Mouse (Mus musculus) limb, embryonic 12.5 days (tissue): Measurements from ENCODE around the gene Tbata. TPM values are rescaled to one million over a fixed set of nuclear protein-coding genes. Genes with fewer than 3 reads are reported as not detected.

Experiments used
- ATAC-seq: fragments of 200-750 bp; cut with Nextera tagmentation; 2 replicates; pipeline ENCODE4 v1.8.0; 2017; ENCODE audit warnings: low read depth, moderate TSS enrichment; ENCODE audit not compliant: insufficient number of reproducible peaks, insufficient read depth, low FRiP score, low TSS enrichment
- H3K27ac ChIP-seq: fragments of 300-500 bp; sonication (generic); 2 replicates; pipeline ENCODE4 v1.5.1; 2016; ENCODE audit warnings: mild to moderate bottlenecking, moderate library complexity
- H3K27me3 ChIP-seq: fragments of 300-500 bp; sonication (generic); 2 replicates; pipeline ENCODE4 v1.6.1; 2016; ENCODE audit warnings: mild to moderate bottlenecking, moderate library complexity
- H3K36me3 ChIP-seq: fragments of 300-500 bp; sonication (generic); 2 replicates; pipeline ENCODE4 v1.6.1; 2016; ENCODE audit warnings: mild to moderate bottlenecking, moderate library complexity
- H3K4me1 ChIP-seq: fragments of 300-500 bp; sonication (generic); replicated peaks from 2 replicates; pipeline ENCODE4 v1.6.1; 2016
- H3K4me2 ChIP-seq: fragments of 300-500 bp; sonication (generic); 2 replicates; pipeline ENCODE4 v1.6.1; 2016; ENCODE audit warnings: mild to moderate bottlenecking, moderate library complexity
- H3K4me3 ChIP-seq: fragments of 300-500 bp; sonication (generic); replicated peaks from 2 replicates; pipeline ENCODE4 v1.5.1; 2016; ENCODE audit warnings: mild to moderate bottlenecking
- H3K9ac ChIP-seq: fragments of 300-500 bp; sonication (generic); replicated peaks from 2 replicates; pipeline ENCODE4 v1.6.1; 2016; ENCODE audit warnings: mild to moderate bottlenecking, moderate library complexity
- H3K9me3 ChIP-seq: fragments of 300-500 bp; sonication (generic); 2 replicates; pipeline ENCODE4 v1.6.1; 2016; ENCODE audit warnings: mild to moderate bottlenecking, moderate library complexity
- WGBS: fragments of 180-500 bp; shearing (Covaris S2); methylation state at CpG from one replicate; pipeline ENCODE4 v1.1.7; 2016; 5-methylcytosine and 5-hydroxymethylcytosine counted together
- polyA plus RNA-seq: library from polyadenylated mRNA; unstranded; fragments of >200 nt; fragmentation: Nextera tagmentation; extraction: Ambion mirVana; gene quantifications from 2 replicates; pipeline ENCODE4 v1.2.1, GENCODE M21; 2016

The Tbata gene
- polyA plus RNA-seq, 1 experiment from 2014 or later = not detected

- peaks cover 13% of the 10 kb centered on the region; the same call in 1 of the 2 replicates for H3K36me3 ChIP-seq
- under 1% methylated on average over 14 of the region's 14 CpGs for whole genome bisulfite sequencing
- peak overlapping the region; percentile 87 for H3K4me2 ChIP-seq
- no peaks in the 10 kb centered on the region for H3K27me3 ChIP-seq
- H3K4me3 ChIP-seq = peak overlapping the region; percentile 86
- peaks cover 16% of the 10 kb centered on the region; the same call in 1 of the 2 replicates for H3K4me1 ChIP-seq
- peak overlapping the region; percentile 97 for H3K27ac ChIP-seq
- peak overlapping the region; percentile 94 for H3K9ac ChIP-seq
- ATAC-seq = no peak; the same call in none of the 2 replicates
- no peaks in the 10 kb centered on the region for H3K9me3 ChIP-seq
Observed at GRCm38 (mm10) chr10:61146807-61147156, 25.0 kb upstream of the Tbata start.

- peak within 1 kb of the TSS; percentile 97 for H3K27ac ChIP-seq
- ATAC-seq = peak; percentile 81
- H3K36me3 ChIP-seq = peaks cover 10% of the 10 kb centered on the region; the same call in 1 of the 2 replicates
- no peaks in the 10 kb centered on the region for H3K9me3 ChIP-seq
- peak within 1 kb of the TSS; percentile 87 for H3K4me2 ChIP-seq
- no peaks in the 10 kb centered on the region for H3K27me3 ChIP-seq
- peak within 1 kb of the TSS; percentile 86 for H3K4me3 ChIP-seq
- H3K4me1 ChIP-seq = peaks cover 16% of the 10 kb centered on the region; the same call in 1 of the 2 replicates
- 1% methylated on average over 82 of the region's 82 CpGs for WGBS
- H3K9ac ChIP-seq = peak within 1 kb of the TSS; percentile 94
Observed at GRCm38 (mm10) chr10:61147157-61148040, 24.4 kb upstream of the Tbata start, which contains the start of gene Sgpl1. Gene Sgpl1, minus strand, starts transcription at chr10:61147703.

GRCm38 (mm10) chr10:61149476-61149875 lies 22.3 kb upstream of the Tbata start:
- H3K4me3 ChIP-seq = no peak overlapping the region
- H3K27ac ChIP-seq = no peak overlapping the region
- WGBS = 74% methylated on average over 3 of the region's 3 CpGs
- no peaks in the 10 kb centered on the region for H3K27me3 ChIP-seq
- peaks cover 16% of the 10 kb centered on the region; the same call in 1 of the 2 replicates for H3K4me1 ChIP-seq
- no peaks in the 10 kb centered on the region for H3K36me3 ChIP-seq
- no peak overlapping the region for H3K9ac ChIP-seq
- no peaks in the 10 kb centered on the region for H3K9me3 ChIP-seq
- H3K4me2 ChIP-seq = no peak overlapping the region
- ATAC-seq = no peak

DNA sequence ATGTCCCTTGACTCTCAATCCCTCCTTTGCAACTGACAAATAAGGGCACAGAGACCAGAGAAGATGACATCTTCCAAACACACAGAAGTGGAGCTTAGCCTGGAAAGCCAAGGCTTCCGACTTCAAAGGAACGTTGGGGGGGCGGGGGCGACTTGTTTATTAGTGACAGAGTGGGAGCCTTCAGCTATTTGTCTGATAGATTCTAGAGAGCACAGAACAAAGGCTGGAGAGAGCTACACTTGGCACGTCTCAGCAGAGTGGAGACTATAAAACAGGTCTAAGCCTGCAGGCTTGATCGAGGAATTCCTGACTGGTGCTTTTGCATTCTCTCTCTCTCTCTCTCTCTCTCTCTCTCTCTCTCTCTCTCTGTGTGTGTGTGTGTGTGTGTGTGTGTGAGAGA lies 21.1 kb upstream of the Tbata start:
- H3K27ac ChIP-seq = no peak overlapping the region
- 13% methylated on average over 6 of the region's 6 CpGs for WGBS
- H3K4me2 ChIP-seq = no peak overlapping the region
- H3K4me3 ChIP-seq = no peak overlapping the region
- no peaks in the 10 kb centered on the region for H3K36me3 ChIP-seq
- no peaks in the 10 kb centered on the region for H3K9me3 ChIP-seq
- no peaks in the 10 kb centered on the region for H3K27me3 ChIP-seq
- no peak overlapping the region for H3K9ac ChIP-seq
- peaks cover 9% of the 10 kb centered on the region; the same call in 1 of the 2 replicates for H3K4me1 ChIP-seq
- ATAC-seq = no peak

GRCm38 (mm10) chr10:61152131-61152530 lies 19.6 kb upstream of the Tbata start:
- Histone ChIP-seq H3K9ac (no peak overlapping the region), H3K36me3 (no peaks in the 10 kb centered on the region), H3K4me1 (0 out of 2 replicates have a peak, but pooled peaks cover 8% of the 10 kb centered on the region), H3K9me3 (no peaks in the 10 kb centered on the region), H3K4me3 (no peak overlapping the region), H3K4me2 (no peak overlapping the region), H3K27ac (no peak overlapping the region), H3K27me3 (no peaks in the 10 kb centered on the region)
- ATAC-seq = no peak

DNA sequence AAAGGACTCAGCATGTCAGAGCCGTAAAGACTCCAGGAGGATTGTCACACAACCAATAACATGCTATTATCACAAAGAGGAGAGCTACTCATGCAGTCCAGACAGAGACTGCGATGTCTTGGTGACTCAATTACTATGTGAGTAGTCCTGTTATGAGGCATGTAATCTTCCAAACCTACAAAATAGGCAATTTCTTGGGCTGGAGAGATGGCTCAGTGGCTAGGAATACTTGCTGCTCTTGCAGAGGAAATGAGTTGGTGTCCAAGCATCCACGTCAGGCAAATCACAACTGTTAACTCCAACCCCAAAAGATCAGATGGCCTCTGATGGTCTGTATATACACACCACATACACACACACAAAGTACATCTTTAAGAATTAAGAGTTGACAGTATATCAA lies 16.1 kb upstream of the Tbata start:
- no peak overlapping the region for H3K4me2 ChIP-seq
- no peaks in the 10 kb centered on the region for H3K27me3 ChIP-seq
- WGBS = 85% methylated on average over 3 of the region's 3 CpGs
- no peak for ATAC-seq
- H3K4me3 ChIP-seq = no peak overlapping the region
- no peaks in the 10 kb centered on the region for H3K36me3 ChIP-seq
- 0 out of 2 replicates have a peak, but pooled peaks cover 1% of the 10 kb centered on the region for H3K4me1 ChIP-seq
- H3K27ac ChIP-seq = no peak overlapping the region
- no peaks in the 10 kb centered on the region for H3K9me3 ChIP-seq
- H3K9ac ChIP-seq = no peak overlapping the region

GRCm38 (mm10) chr10:61156453-61156852 lies 15.3 kb upstream of the Tbata start:
- Histone ChIP-seq H3K27ac (no peak overlapping the region), H3K4me3 (no peak overlapping the region), H3K27me3 (no peaks in the 10 kb centered on the region), H3K9ac (no peak overlapping the region), H3K4me2 (no peak overlapping the region), H3K9me3 (no peaks in the 10 kb centered on the region), H3K4me1 (no peaks in the 10 kb centered on the region), H3K36me3 (no peaks in the 10 kb centered on the region)
- 87% methylated on average over 2 of the region's 2 CpGs for WGBS
- no peak for ATAC-seq

DNA sequence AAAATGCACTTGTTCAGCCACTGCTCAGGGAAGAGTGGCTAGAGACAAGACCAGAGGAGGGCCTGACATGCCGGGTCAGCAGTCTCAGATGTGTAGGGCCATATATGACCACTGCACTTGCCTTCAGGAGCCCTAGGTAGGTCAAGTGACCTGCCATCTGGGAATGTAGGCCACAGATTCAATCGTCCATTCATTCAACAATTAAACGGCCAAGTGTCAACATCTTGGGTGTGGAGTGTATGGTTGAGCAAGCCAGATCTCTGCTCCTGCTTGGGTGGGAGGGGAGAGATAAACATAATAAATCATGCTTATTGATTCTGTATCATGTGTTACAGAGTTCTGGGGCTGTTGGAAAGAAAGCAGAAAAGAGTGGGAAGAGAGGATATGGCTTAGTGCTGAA lies 13.2 kb upstream of the Tbata start:
- 77% methylated on average over 3 of the region's 3 CpGs for WGBS
- no peak overlapping the region for H3K9ac ChIP-seq
- H3K9me3 ChIP-seq = no peaks in the 10 kb centered on the region
- no peaks in the 10 kb centered on the region for H3K27me3 ChIP-seq
- no peak overlapping the region for H3K27ac ChIP-seq
- no peaks in the 10 kb centered on the region for H3K36me3 ChIP-seq
- H3K4me1 ChIP-seq = no peaks in the 10 kb centered on the region
- no peak for ATAC-seq
- no peak overlapping the region for H3K4me2 ChIP-seq
- no peak overlapping the region for H3K4me3 ChIP-seq

DNA sequence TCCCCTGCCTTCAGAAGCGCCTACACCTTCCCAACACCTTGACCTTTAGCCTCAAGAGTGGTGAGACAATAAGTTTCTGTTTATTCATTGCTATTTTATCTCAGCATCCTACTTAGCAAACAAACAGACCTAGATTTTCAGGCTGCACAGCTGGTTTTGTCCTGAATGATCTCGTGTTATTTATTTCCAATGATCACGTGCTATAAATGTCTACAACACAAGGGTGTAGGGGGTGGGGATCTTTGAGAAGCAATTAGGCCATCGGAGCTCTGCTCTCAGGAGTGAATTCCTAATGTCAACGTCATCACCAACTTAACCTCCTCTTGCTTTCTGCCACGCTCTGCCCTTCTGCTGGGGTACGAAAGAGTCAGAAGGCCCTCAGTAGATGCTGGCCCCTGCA lies 11.7 kb upstream of the Tbata start:
- Histone ChIP-seq H3K27me3 (no peaks in the 10 kb centered on the region), H3K4me3 (no peak overlapping the region), H3K36me3 (no peaks in the 10 kb centered on the region), H3K4me2 (no peak overlapping the region), H3K27ac (no peak overlapping the region), H3K9ac (no peak overlapping the region), H3K4me1 (no peaks in the 10 kb centered on the region), H3K9me3 (no peaks in the 10 kb centered on the region)
- ATAC-seq = no peak
- WGBS = 80% methylated on average over 7 of the region's 7 CpGs

- Histone ChIP-seq H3K4me3 (no peak overlapping the region), H3K4me1 (no peaks in the 10 kb centered on the region), H3K36me3 (no peaks in the 10 kb centered on the region), H3K27ac (no peak overlapping the region), H3K9ac (no peak overlapping the region), H3K9me3 (no peaks in the 10 kb centered on the region), H3K4me2 (no peak overlapping the region), H3K27me3 (no peaks in the 10 kb centered on the region)
- 75% methylated on average over 4 of the region's 4 CpGs for WGBS
- ATAC-seq = no peak
Observed at GRCm38 (mm10) chr10:61160671-61161070, 11.1 kb upstream of the Tbata start.

- WGBS = 72% methylated on average over 3 of the region's 3 CpGs
- Histone ChIP-seq H3K36me3 (no peaks in the 10 kb centered on the region), H3K9me3 (no peaks in the 10 kb centered on the region), H3K27ac (no peak overlapping the region), H3K4me3 (no peak overlapping the region), H3K9ac (no peak overlapping the region), H3K4me2 (no peak overlapping the region), H3K4me1 (no peaks in the 10 kb centered on the region), H3K27me3 (no peaks in the 10 kb centered on the region)
- ATAC-seq = no peak
Observed at GRCm38 (mm10) chr10:61162366-61162765, 9.4 kb upstream of the Tbata start.
